Mouse (Mus musculus) liver, postnatal 0 days (tissue): ENCODE results near the gene Rab5a.

Experiments used
- CTCF ChIP-seq: sonication (generic); IDR thresholded peaks from 2 replicates; pipeline ENCODE4 v1.5.1; 2016; ENCODE audit warnings: antibody characterized with exemption, low read depth
- EP300 ChIP-seq: IDR thresholded peaks from 2 replicates; pipeline ENCODE4 v1.6.1; 2016; ENCODE audit warnings: antibody characterized with exemption, low read depth, mild to moderate bottlenecking

GRCm38 (mm10) chr17:53519364-53519763 is 40.3 kb downstream of the Rab5a start:
- TF ChIP-seq CTCF (no peak; the same call in 1 of the 2 replicates), EP300 (no peak)
